Mouse (Mus musculus): Measurements from ENCODE around the gene Mosmo. TPM values are rescaled to one million over a fixed set of nuclear protein-coding genes. Genes with fewer than 3 reads are reported as not detected.

Mosmo gene
- polyA plus RNA-seq, 1 experiment from 2014 or later = 8.2 TPM

- H3K4me3 ChIP-seq (ENCODE audit: low read length) = no peak overlapping the region
- no peak overlapping the region for H3K4me2 ChIP-seq (replicated peaks; ENCODE audit: low read depth, low read length)
- H3K36me3 ChIP-seq (ENCODE audit: insufficient read depth, low read length) = no peaks in the 10 kb centered on the region
- 76% methylated on average over 6 of the region's 6 CpGs for WGBS
- H3K4me1 ChIP-seq (ENCODE audit: insufficient read depth, low read length) = no peaks in the 10 kb centered on the region
- no peak for ATAC-seq (ENCODE audit: low FRiP score, low TSS enrichment)
- H3K9me3 ChIP-seq (ENCODE audit: low read length) = no peaks in the 10 kb centered on the region
- H3K27me3 ChIP-seq (ENCODE audit: insufficient read depth, low read length) = no peaks in the 10 kb centered on the region
- H3K9ac ChIP-seq (replicated peaks; ENCODE audit: low read length) = no peak overlapping the region
- H3K27ac ChIP-seq (ENCODE audit: low read length) = no peak overlapping the region
Observed at GRCm38 (mm10) chr7:120744606-120745005, 67.2 kb downstream of the Mosmo start.

GRCm38 (mm10) chr7:120746029-120746428, 68.6 kb downstream of the Mosmo start:
- Histone ChIP-seq H3K27ac (ENCODE audit: low read length) (peak overlapping the region; percentile 3; the same call in 1 of the 2 replicates), H3K9ac (replicated peaks; ENCODE audit: low read length) (no peak overlapping the region), H3K4me2 (replicated peaks; ENCODE audit: low read depth, low read length) (no peak overlapping the region), H3K4me1 (ENCODE audit: insufficient read depth, low read length) (no peaks in the 10 kb centered on the region), H3K36me3 (ENCODE audit: insufficient read depth, low read length) (no peaks in the 10 kb centered on the region), H3K4me3 (ENCODE audit: low read length) (no peak overlapping the region), H3K9me3 (ENCODE audit: low read length) (no peaks in the 10 kb centered on the region), H3K27me3 (ENCODE audit: insufficient read depth, low read length) (no peaks in the 10 kb centered on the region)
- ATAC-seq (ENCODE audit: low FRiP score, low TSS enrichment) = peak; percentile 44; the same call in 1 of the 2 replicates
- WGBS = 66% methylated on average over 3 of the region's 3 CpGs

- H3K9me3 ChIP-seq (ENCODE audit: low read length) = no peaks in the 10 kb centered on the region
- H3K9ac ChIP-seq (replicated peaks; ENCODE audit: low read length) = no peak overlapping the region
- H3K4me1 ChIP-seq (ENCODE audit: insufficient read depth, low read length) = no peaks in the 10 kb centered on the region
- no peaks in the 10 kb centered on the region for H3K27me3 ChIP-seq (ENCODE audit: insufficient read depth, low read length)
- no peak overlapping the region for H3K4me3 ChIP-seq (ENCODE audit: low read length)
- no peak overlapping the region for H3K4me2 ChIP-seq (replicated peaks; ENCODE audit: low read depth, low read length)
- no peak overlapping the region for H3K27ac ChIP-seq (ENCODE audit: low read length)
- no peak for ATAC-seq (ENCODE audit: low FRiP score, low TSS enrichment)
- 86% methylated on average over 5 of the region's 5 CpGs for WGBS
- H3K36me3 ChIP-seq (ENCODE audit: insufficient read depth, low read length) = no peaks in the 10 kb centered on the region
Observed at GRCm38 (mm10) chr7:120746821-120747220, 69.4 kb downstream of the Mosmo start.

GRCm38 (mm10) chr7:120748478-120748877, 71.1 kb downstream of the Mosmo start:
- Histone ChIP-seq H3K4me3 (ENCODE audit: low read length) (no peak overlapping the region), H3K4me2 (replicated peaks; ENCODE audit: low read depth, low read length) (no peak overlapping the region), H3K4me1 (ENCODE audit: insufficient read depth, low read length) (no peaks in the 10 kb centered on the region), H3K27me3 (ENCODE audit: insufficient read depth, low read length) (no peaks in the 10 kb centered on the region), H3K9ac (replicated peaks; ENCODE audit: low read length) (no peak overlapping the region), H3K9me3 (ENCODE audit: low read length) (no peaks in the 10 kb centered on the region), H3K36me3 (ENCODE audit: insufficient read depth, low read length) (no peaks in the 10 kb centered on the region), H3K27ac (ENCODE audit: low read length) (no peak overlapping the region)
- no peak for ATAC-seq (ENCODE audit: low FRiP score, low TSS enrichment)

DNA sequence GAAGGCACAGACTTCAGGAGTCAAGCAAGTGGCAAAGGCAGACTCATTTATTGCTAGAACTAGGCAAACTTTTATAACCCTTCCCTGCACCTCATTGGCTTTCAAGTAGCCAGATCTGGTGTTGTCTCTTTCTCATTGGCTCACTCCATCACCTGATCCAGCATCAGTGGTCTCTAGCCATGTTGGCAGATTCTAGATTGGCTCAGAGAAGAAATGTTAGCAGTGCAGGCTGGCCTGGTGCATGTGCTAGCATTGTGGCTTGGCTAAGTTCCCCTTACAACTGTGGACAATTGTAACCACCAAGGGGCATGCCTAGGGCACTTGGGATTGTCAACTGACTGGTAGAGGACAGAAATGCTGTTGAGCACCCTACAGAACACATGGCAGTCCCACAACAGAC, 73.9 kb downstream of the Mosmo start:
- no peaks in the 10 kb centered on the region for H3K27me3 ChIP-seq (ENCODE audit: insufficient read depth, low read length)
- no peaks in the 10 kb centered on the region for H3K4me1 ChIP-seq (ENCODE audit: insufficient read depth, low read length)
- H3K4me3 ChIP-seq (ENCODE audit: low read length) = no peak overlapping the region
- H3K4me2 ChIP-seq (replicated peaks; ENCODE audit: low read depth, low read length) = no peak overlapping the region
- ATAC-seq (ENCODE audit: low FRiP score, low TSS enrichment) = no peak
- H3K27ac ChIP-seq (ENCODE audit: low read length) = no peak overlapping the region
- no peak overlapping the region for H3K9ac ChIP-seq (replicated peaks; ENCODE audit: low read length)
- H3K9me3 ChIP-seq (ENCODE audit: low read length) = no peaks in the 10 kb centered on the region
- H3K36me3 ChIP-seq (ENCODE audit: insufficient read depth, low read length) = no peaks in the 10 kb centered on the region

- no peak overlapping the region for H3K27ac ChIP-seq (ENCODE audit: low read length)
- no peak for ATAC-seq (ENCODE audit: low FRiP score, low TSS enrichment)
- H3K9me3 ChIP-seq (ENCODE audit: low read length) = no peaks in the 10 kb centered on the region
- H3K4me1 ChIP-seq (ENCODE audit: insufficient read depth, low read length) = no peaks in the 10 kb centered on the region
- H3K4me3 ChIP-seq (ENCODE audit: low read length) = no peak overlapping the region
- H3K27me3 ChIP-seq (ENCODE audit: insufficient read depth, low read length) = no peaks in the 10 kb centered on the region
- no peak overlapping the region for H3K9ac ChIP-seq (replicated peaks; ENCODE audit: low read length)
- 86% methylated on average over 7 of the region's 7 CpGs for WGBS
- no peak overlapping the region for H3K4me2 ChIP-seq (replicated peaks; ENCODE audit: low read depth, low read length)
- no peaks in the 10 kb centered on the region for H3K36me3 ChIP-seq (ENCODE audit: insufficient read depth, low read length)
Observed at GRCm38 (mm10) chr7:120751906-120752305, 74.5 kb downstream of the Mosmo start.

DNA sequence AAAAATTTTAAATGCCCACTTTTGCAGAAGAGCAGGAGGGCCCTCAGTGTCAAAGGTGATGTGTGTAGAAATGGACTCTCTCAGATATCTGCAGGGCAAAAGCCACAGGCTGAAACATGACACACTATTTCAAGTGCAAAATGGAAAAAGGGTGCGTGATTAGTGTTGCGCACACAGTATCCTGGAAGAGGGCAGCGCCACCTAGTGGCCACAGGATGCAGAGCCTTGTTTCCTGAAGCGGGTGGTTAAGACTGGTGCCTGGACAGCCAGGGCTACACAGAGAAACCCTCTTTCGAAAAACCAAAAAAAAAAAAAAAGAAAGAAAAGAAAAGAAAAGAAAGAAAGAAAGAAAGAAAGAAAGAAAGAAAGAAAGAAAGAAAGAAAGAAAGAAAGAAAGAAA, 77.3 kb downstream of the Mosmo start:
- peak; percentile 78; the same call in 1 of the 2 replicates for ATAC-seq (ENCODE audit: low FRiP score, low TSS enrichment)
- H3K9me3 ChIP-seq (ENCODE audit: low read length) = no peaks in the 10 kb centered on the region
- WGBS = 4% methylated on average over 5 of the region's 5 CpGs

DNA sequence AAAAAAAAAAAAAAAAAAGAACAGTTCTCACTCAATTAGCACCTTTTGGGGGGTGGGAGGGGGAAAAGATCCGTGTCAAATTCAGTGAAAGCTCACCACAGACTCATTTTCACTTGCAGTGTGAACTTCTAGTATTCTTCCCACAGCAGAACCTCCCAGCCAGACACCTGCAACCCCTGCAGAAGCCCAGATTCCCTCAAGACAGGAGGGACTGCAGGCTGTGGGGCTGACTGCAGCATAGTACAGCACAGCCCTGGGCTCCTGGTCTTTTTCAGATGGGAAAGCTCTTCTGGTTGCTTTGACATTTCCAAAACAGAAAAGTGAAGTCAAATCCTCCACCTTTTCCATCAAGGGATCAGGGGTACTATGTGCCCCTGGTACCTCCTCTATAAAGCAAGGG, 90.0 kb downstream of the Mosmo start:
- H3K4me3 ChIP-seq (ENCODE audit: low read length) = no peak overlapping the region
- 8% methylated on average over 1 of the region's 1 CpGs for WGBS

More for the DNA sequence above, 77.3 kb downstream of the Mosmo start:
- no peaks in the 10 kb centered on the region for H3K4me1 ChIP-seq (ENCODE audit: insufficient read depth, low read length)
- no peak overlapping the region for H3K27ac ChIP-seq (ENCODE audit: low read length)
- H3K4me3 ChIP-seq (ENCODE audit: low read length) = no peak overlapping the region
- no peaks in the 10 kb centered on the region for H3K36me3 ChIP-seq (ENCODE audit: insufficient read depth, low read length)
- no peaks in the 10 kb centered on the region for H3K27me3 ChIP-seq (ENCODE audit: insufficient read depth, low read length)
- no peak overlapping the region for H3K4me2 ChIP-seq (replicated peaks; ENCODE audit: low read depth, low read length)
- H3K9ac ChIP-seq (replicated peaks; ENCODE audit: low read length) = no peak overlapping the region

GRCm38 (mm10) chr7:120771389-120771788, 94.0 kb downstream of the Mosmo start:
- Histone ChIP-seq H3K27ac (ENCODE audit: low read length) (no peak overlapping the region), H3K36me3 (ENCODE audit: insufficient read depth, low read length) (no peaks in the 10 kb centered on the region), H3K9me3 (ENCODE audit: low read length) (no peaks in the 10 kb centered on the region), H3K27me3 (ENCODE audit: insufficient read depth, low read length) (no peaks in the 10 kb centered on the region), H3K4me3 (ENCODE audit: low read length) (no peak overlapping the region), H3K9ac (replicated peaks; ENCODE audit: low read length) (no peak overlapping the region), H3K4me2 (replicated peaks; ENCODE audit: low read depth, low read length) (no peak overlapping the region), H3K4me1 (ENCODE audit: insufficient read depth, low read length) (no peaks in the 10 kb centered on the region)
- ATAC-seq (ENCODE audit: low FRiP score, low TSS enrichment) = no peak
- WGBS = 64% methylated on average over 1 of the region's 1 CpGs

More for the DNA sequence above, 90.0 kb downstream of the Mosmo start:
- H3K27me3 ChIP-seq (ENCODE audit: insufficient read depth, low read length) = no peaks in the 10 kb centered on the region
- no peak for ATAC-seq (ENCODE audit: low FRiP score, low TSS enrichment)
- no peak overlapping the region for H3K4me2 ChIP-seq (replicated peaks; ENCODE audit: low read depth, low read length)
- H3K27ac ChIP-seq (ENCODE audit: low read length) = no peak overlapping the region
- no peaks in the 10 kb centered on the region for H3K4me1 ChIP-seq (ENCODE audit: insufficient read depth, low read length)
- H3K36me3 ChIP-seq (ENCODE audit: insufficient read depth, low read length) = no peaks in the 10 kb centered on the region
- H3K9me3 ChIP-seq (ENCODE audit: low read length) = no peaks in the 10 kb centered on the region
- no peak overlapping the region for H3K9ac ChIP-seq (replicated peaks; ENCODE audit: low read length)

- H3K27ac ChIP-seq (ENCODE audit: low read length) = no peak overlapping the region
- H3K9me3 ChIP-seq (ENCODE audit: low read length) = no peaks in the 10 kb centered on the region
- ATAC-seq (ENCODE audit: low FRiP score, low TSS enrichment) = no peak
- H3K27me3 ChIP-seq (ENCODE audit: insufficient read depth, low read length) = no peaks in the 10 kb centered on the region
- 55% methylated on average over 2 of the region's 2 CpGs for WGBS
- no peaks in the 10 kb centered on the region for H3K36me3 ChIP-seq (ENCODE audit: insufficient read depth, low read length)
- no peaks in the 10 kb centered on the region for H3K4me1 ChIP-seq (ENCODE audit: insufficient read depth, low read length)
- H3K4me2 ChIP-seq (replicated peaks; ENCODE audit: low read depth, low read length) = no peak overlapping the region
- H3K4me3 ChIP-seq (ENCODE audit: low read length) = no peak overlapping the region
- H3K9ac ChIP-seq (replicated peaks; ENCODE audit: low read length) = no peak overlapping the region
Observed at GRCm38 (mm10) chr7:120778012-120778411, 100.6 kb downstream of the Mosmo start.

All from kidney, embryonic 16.5 days (tissue).